In genomic region chr16:90849262-90849661, GRCm38 (mm10) we compare ENCODE assay signal across 13 mouse cellular contexts. TPM values are rescaled to one million over a fixed set of nuclear protein-coding genes. Genes with fewer than 3 reads are reported as not detected.
DNase-seq lines count a peak whose midpoint lies in the region; ATAC-seq and TF ChIP-seq lines count a peak whose summit lies in the region.
"Had no signal": no experiment of that assay in that cellular context is flagged by ENCODE, and none has a peak within 500 bp of the region (broad histone marks: within the 10 kb centered on the region; RNA-seq: fewer than 3 reads in every experiment).

No protein-coding gene starts in this region.

- peak; percentile 60 for DNase-seq in intestine, embryonic 14.5 days (ENCODE audit: low spot score)
- peak; percentile 76 for DNase-seq in embryo, embryonic 10.5 days (ENCODE audit: low spot score)
- DNase-seq in lung, postnatal 0 days (ENCODE audit: low spot score), result peak; percentile 68
- no peak for DNase-seq in left cerebral cortex, postnatal 4 days
- no peak for DNase-seq in urinary bladder, adult 2 months (ENCODE audit: low spot score)
- DNase-seq: gastrocnemius, adult 2 months; right cerebral cortex, adult 18-20 months; thymus, adult 2 months had no signal

- no peak overlapping the region for H3K4me3 ChIP-seq in intestine, embryonic 14.5 days (ENCODE audit: low read depth, low read length)
- H3K4me3 ChIP-seq in intestine, embryonic 15.5 days (replicated peaks), result no peak overlapping the region
- peak overlapping the region; percentile 27; the same call in 1 of the 2 replicates for H3K4me3 ChIP-seq in E14TG2a.4 (replicated peaks; ENCODE audit: low read length)
- H3K4me3 ChIP-seq in lung, postnatal 0 days (ENCODE audit: low read depth, low read length), result no peak overlapping the region
- H3K4me3 ChIP-seq: gastrocnemius, adult 2 months; hindbrain, embryonic 13.5 days had no signal

- H3K27me3 ChIP-seq in intestine, embryonic 14.5 days (replicated peaks; ENCODE audit: control insufficient read depth, insufficient read depth, low read length), result no peaks in the 10 kb centered on the region
- H3K27me3 ChIP-seq in intestine, embryonic 15.5 days (replicated peaks), result no peaks in the 10 kb centered on the region
- peaks cover 23% of the 10 kb centered on the region for H3K27me3 ChIP-seq in E14TG2a.4 (ENCODE audit: insufficient read depth, low read length)
- H3K27me3 ChIP-seq in lung, postnatal 0 days (replicated peaks; ENCODE audit: insufficient read depth, low read length), result no peaks in the 10 kb centered on the region
- H3K27me3 ChIP-seq: hindbrain, embryonic 13.5 days had no signal

- no peaks in the 10 kb centered on the region for H3K36me3 ChIP-seq in intestine, embryonic 14.5 days (ENCODE audit: control insufficient read depth, insufficient read depth, low read length)
- H3K36me3 ChIP-seq in intestine, embryonic 15.5 days, result no peaks in the 10 kb centered on the region
- H3K36me3 ChIP-seq in E14TG2a.4 (ENCODE audit: insufficient read depth, low read length), result no peaks in the 10 kb centered on the region
- no peaks in the 10 kb centered on the region for H3K36me3 ChIP-seq in lung, postnatal 0 days (ENCODE audit: insufficient read depth, low read length)
- H3K36me3 ChIP-seq: G1E; hindbrain, embryonic 13.5 days had no signal

- no peaks in the 10 kb centered on the region for H3K9me3 ChIP-seq in intestine, embryonic 14.5 days (ENCODE audit: control insufficient read depth, low read length)
- H3K9me3 ChIP-seq in intestine, embryonic 15.5 days, result no peaks in the 10 kb centered on the region
- no peaks in the 10 kb centered on the region for H3K9me3 ChIP-seq in E14TG2a.4 (ENCODE audit: low read length)
- no peaks in the 10 kb centered on the region for H3K9me3 ChIP-seq in lung, postnatal 0 days (ENCODE audit: low read length)
- H3K9me3 ChIP-seq: G1E; hindbrain, embryonic 13.5 days had no signal

- H3K9ac ChIP-seq in intestine, embryonic 14.5 days (ENCODE audit: low read length), result no peak overlapping the region
- H3K9ac ChIP-seq in intestine, embryonic 15.5 days, result no peak overlapping the region
- no peak overlapping the region for H3K9ac ChIP-seq in lung, postnatal 0 days (replicated peaks; ENCODE audit: low read depth)
- H3K9ac ChIP-seq: hindbrain, embryonic 13.5 days had no signal

- H3K27ac ChIP-seq in intestine, embryonic 14.5 days (ENCODE audit: low read depth), result no peak overlapping the region
- H3K27ac ChIP-seq in intestine, embryonic 15.5 days, result no peak overlapping the region
- H3K27ac ChIP-seq in lung, postnatal 0 days (ENCODE audit: low read length), result peak overlapping the region; percentile 62; the same call in 1 of the 2 replicates
- H3K27ac ChIP-seq: gastrocnemius, adult 2 months; hindbrain, embryonic 13.5 days had no signal

- no peak for TF ChIP-seq EP300 in lung, postnatal 0 days (IDR thresholded peaks at IDR 0.05)

- H3K4me1 ChIP-seq in intestine, embryonic 14.5 days (replicated peaks; ENCODE audit: control insufficient read depth, insufficient read depth, low read length), result no peaks in the 10 kb centered on the region
- no peaks in the 10 kb centered on the region for H3K4me1 ChIP-seq in intestine, embryonic 15.5 days (replicated peaks)
- H3K4me1 ChIP-seq in E14TG2a.4 (replicated peaks; ENCODE audit: low read depth, low read length), result peaks cover 22% of the 10 kb centered on the region
- H3K4me1 ChIP-seq in lung, postnatal 0 days (ENCODE audit: insufficient read depth, low read depth, low read length), result peaks cover 5% of the 10 kb centered on the region; the same call in 1 of the 2 replicates

- peak; percentile 50; the same call in 1 of the 2 replicates for ATAC-seq in intestine, embryonic 14.5 days (replicated peaks; ENCODE audit: low FRiP score, low TSS enrichment, low read depth)
- ATAC-seq in intestine, embryonic 15.5 days, result no peak
- ATAC-seq in lung, postnatal 0 days, result peak; percentile 39
- ATAC-seq in CD4-positive, CD25-positive, alpha-beta regulatory T cell, adult 4 months, result no peak

- no peak overlapping the region for H3K4me2 ChIP-seq in intestine, embryonic 14.5 days (ENCODE audit: low read length)
- no peak overlapping the region for H3K4me2 ChIP-seq in intestine, embryonic 15.5 days (replicated peaks)
- H3K4me2 ChIP-seq in lung, postnatal 0 days (replicated peaks; ENCODE audit: low read depth, low read length), result no peak overlapping the region
- H3K4me2 ChIP-seq: hindbrain, embryonic 13.5 days had no signal

- intact Hi-C loops in left cerebral cortex, postnatal 4 days (cut with DNase I), result no loop called here

- WGBS in intestine, embryonic 14.5 days, result 47% methylated on average over 12 of the region's 12 CpGs
- WGBS in intestine, embryonic 15.5 days, result 50% methylated on average over 12 of the region's 12 CpGs
- 42% methylated on average over 12 of the region's 12 CpGs for WGBS in lung, postnatal 0 days

- no peak for TF ChIP-seq CTCF in E14TG2a.4 (conservative IDR thresholded peaks at IDR 0.05; ENCODE audit: low read length)
- TF ChIP-seq CTCF in lung, postnatal 0 days (IDR thresholded peaks at IDR 0.05), result no peak

RNA-seq across cellular contexts. Expression of gene Eva1c, which starts 22.7 kb away (rescaled TPM):
- polyA plus RNA-seq in intestine, embryonic 14.5 days (2014; fragmentation: Nextera tagmentation; extraction: Ambion mirVana), result 0.62 and 0.74 TPM in 2 replicates
- 0.70 and 0.78 TPM in 2 replicates for polyA plus RNA-seq in intestine, embryonic 15.5 days (2015; fragmentation: Nextera tagmentation; extraction: Ambion mirVana)
- 5.9 and 9.6 TPM in 2 replicates for polyA plus RNA-seq in lung, postnatal 0 days (2015; fragmentation: Nextera tagmentation; extraction: Ambion mirVana)
- 1 to 10 TPM in 1 of 2 experiments, under 1 TPM in 1; 0.96 to 1.4 TPM for total RNA-seq in left cerebral cortex, postnatal 4 days (2021)
- not detected for polyA plus RNA-seq in CD4-positive, CD25-positive, alpha-beta regulatory T cell, adult 4 months (2017; shearing (Covaris generic))
- polyA plus RNA-seq in urinary bladder, adult 2 months (2012; rRNA removed), result 12.0 and 14.6 TPM in 2 replicates
- polyA plus RNA-seq: G1E had no signal

RNA-seq across cellular contexts. Expression of gene Urb1, which starts 39.0 kb away (rescaled TPM):
- polyA plus RNA-seq in intestine, embryonic 14.5 days (2014; fragmentation: Nextera tagmentation; extraction: Ambion mirVana), result 12.4 and 12.7 TPM in 2 replicates
- polyA plus RNA-seq in intestine, embryonic 15.5 days (2015; fragmentation: Nextera tagmentation; extraction: Ambion mirVana), result 7.0 and 7.6 TPM in 2 replicates
- 2.7 TPM in 2 replicates for polyA plus RNA-seq in lung, postnatal 0 days (2015; fragmentation: Nextera tagmentation; extraction: Ambion mirVana)
- 10 to 100 TPM; 15.9 to 18.5 TPM for total RNA-seq in left cerebral cortex, postnatal 4 days (2021)
- polyA plus RNA-seq in CD4-positive, CD25-positive, alpha-beta regulatory T cell, adult 4 months (2017; shearing (Covaris generic)), result 1 to 10 TPM; 3.5 to 4.2 TPM
- 4.2 and 5.0 TPM in 2 replicates for polyA plus RNA-seq in urinary bladder, adult 2 months (2012; rRNA removed)

Comparison
In these comparisons a context has a peak if more than half of its experiments do, and no peak if none do; other contexts are left out.
1. ATAC-seq: peak in intestine, embryonic 14.5 days (single experiment) and lung, postnatal 0 days (single experiment); none in intestine, embryonic 15.5 days (single experiment) and CD4-positive, CD25-positive, alpha-beta regulatory T cell, adult 4 months (single experiment).
2. DNase-seq: peak in intestine, embryonic 14.5 days (single experiment), embryo, embryonic 10.5 days (single experiment) and lung, postnatal 0 days (single experiment); none in left cerebral cortex, postnatal 4 days (single experiment) and urinary bladder, adult 2 months (single experiment).